Comparison of ENCODE assay signal across 29 mouse cellular contexts in genomic region chr17:7366265-7366664, GRCm38 (mm10). TPM values are rescaled to one million over a fixed set of nuclear protein-coding genes. Genes with fewer than 3 reads are reported as not detected.
DNase-seq lines count a peak whose midpoint lies in the region; ATAC-seq and TF ChIP-seq lines count a peak whose summit lies in the region.
"Not testable (repeated sequence)": the region's sequence is repeated elsewhere in the genome, so short reads cannot be mapped to it uniquely, and the experiment has no call there.
"Had no signal": no experiment of that assay in that cellular context is flagged by ENCODE, and none has a peak within 500 bp of the region (broad histone marks: within the 10 kb centered on the region; RNA-seq: fewer than 3 reads in every experiment).

No protein-coding gene starts in this region.

- not testable (repeated sequence) for H3K36me3 ChIP-seq in forebrain, embryonic 12.5 days (replicated peaks); forebrain, embryonic 15.5 days; hindbrain, embryonic 11.5 days (ENCODE audit: control insufficient read depth, insufficient read depth, low read length); hindbrain, postnatal 0 days (ENCODE audit: insufficient read depth, low read length); midbrain, embryonic 16.5 days (ENCODE audit: control insufficient read depth, insufficient read depth, low read length)

- not testable (repeated sequence) for TF ChIP-seq CTCF in hindbrain, postnatal 0 days (IDR thresholded peaks at IDR 0.05; ENCODE audit: low read depth)

- not testable (repeated sequence) for DNase-seq in hindbrain, embryonic 11.5 days (ENCODE audit: low spot score); hindbrain, postnatal 0 days (ENCODE audit: low spot score)
- DNase-seq in retina, postnatal 1 day = peak; percentile 24

- H3K27me3 ChIP-seq in forebrain, embryonic 12.5 days; forebrain, embryonic 15.5 days; hindbrain, embryonic 11.5 days (ENCODE audit: control insufficient read depth, insufficient read depth, low read length); hindbrain, postnatal 0 days (ENCODE audit: insufficient read depth, low read length); midbrain, embryonic 16.5 days (ENCODE audit: control insufficient read depth, insufficient read depth, low read depth, low read length): not testable (repeated sequence)

- not testable (repeated sequence) for H3K4me3 ChIP-seq in forebrain, embryonic 12.5 days (replicated peaks); forebrain, embryonic 15.5 days; hindbrain, embryonic 11.5 days (ENCODE audit: low read depth, low read length); hindbrain, postnatal 0 days (ENCODE audit: low read length); midbrain, embryonic 16.5 days (ENCODE audit: low read depth, low read length)

- not testable (repeated sequence) for H3K27ac ChIP-seq in forebrain, embryonic 12.5 days; hindbrain, embryonic 11.5 days (ENCODE audit: low read depth, low read length); hindbrain, postnatal 0 days
- peak overlapping the region; percentile 72 for H3K27ac ChIP-seq in forebrain, embryonic 15.5 days (replicated peaks)
- peak overlapping the region; percentile 70 for H3K27ac ChIP-seq in midbrain, embryonic 16.5 days (ENCODE audit: low read length)

- no CpG with 5 or more reads among the region's 1 CpGs for WGBS in forebrain, embryonic 12.5 days
- 11% methylated on average over 1 of the region's 1 CpGs for WGBS in forebrain, embryonic 15.5 days
- no CpG with 5 or more reads among the region's 1 CpGs for WGBS in hindbrain, embryonic 11.5 days
- no CpG with 5 or more reads among the region's 1 CpGs for WGBS in hindbrain, postnatal 0 days
- no CpG with 5 or more reads among the region's 1 CpGs for WGBS in midbrain, embryonic 16.5 days

- not testable (repeated sequence) for H3K9ac ChIP-seq in forebrain, embryonic 12.5 days; forebrain, embryonic 15.5 days (replicated peaks); hindbrain, embryonic 11.5 days (ENCODE audit: low read depth, low read length); hindbrain, postnatal 0 days (replicated peaks; ENCODE audit: low read length); midbrain, embryonic 16.5 days (ENCODE audit: low read depth, low read length)

- not testable (repeated sequence) for H3K9me3 ChIP-seq in forebrain, embryonic 12.5 days; forebrain, embryonic 15.5 days; hindbrain, embryonic 11.5 days (ENCODE audit: control insufficient read depth, low read length); hindbrain, postnatal 0 days (ENCODE audit: low read length); midbrain, embryonic 16.5 days (replicated peaks; ENCODE audit: control insufficient read depth, low read length, poor library complexity, severe bottlenecking)

- H3K4me2 ChIP-seq in forebrain, embryonic 12.5 days; forebrain, embryonic 15.5 days (replicated peaks); hindbrain, embryonic 11.5 days (replicated peaks; ENCODE audit: low read depth, low read length); hindbrain, postnatal 0 days (ENCODE audit: low read depth, low read length); midbrain, embryonic 16.5 days (ENCODE audit: low read length): not testable (repeated sequence)

- not testable (repeated sequence) for H3K4me1 ChIP-seq in forebrain, embryonic 12.5 days; forebrain, embryonic 15.5 days; hindbrain, embryonic 11.5 days (replicated peaks; ENCODE audit: control insufficient read depth, insufficient read depth, low read length); hindbrain, postnatal 0 days (ENCODE audit: insufficient read depth, low read length); midbrain, embryonic 16.5 days (ENCODE audit: control insufficient read depth, insufficient read depth, low read length)

- ATAC-seq in forebrain, embryonic 12.5 days (ENCODE audit: low FRiP score) = 0 out of 2 replicates have a peak, but pooled peaks have one; percentile 23
- ATAC-seq in forebrain, embryonic 15.5 days (replicated peaks) = 0 out of 2 replicates have a peak, but pooled peaks have one; percentile 24
- 0 out of 2 replicates have a peak, but pooled peaks have one; percentile 18 for ATAC-seq in hindbrain, embryonic 11.5 days (ENCODE audit: low FRiP score)
- ATAC-seq in hindbrain, postnatal 0 days = 0 out of 2 replicates have a peak, but pooled peaks have one; percentile 2
- peak; percentile 50; the same call in 1 of the 2 replicates for ATAC-seq in midbrain, embryonic 16.5 days

RNA-seq across cellular contexts. Expression of gene Gm49630, which starts 5.5 kb away (rescaled TPM):
- not detected in 2 replicates for polyA plus RNA-seq in forebrain, embryonic 12.5 days (2016; fragmentation: Nextera tagmentation; extraction: Ambion mirVana)
- not detected in 2 replicates for polyA plus RNA-seq in forebrain, embryonic 15.5 days (2015; fragmentation: Nextera tagmentation; extraction: Ambion mirVana)
- not detected in 2 replicates for polyA plus RNA-seq in hindbrain, embryonic 11.5 days (2014; fragmentation: Nextera tagmentation; extraction: Ambion mirVana)
- not detected in 2 replicates for total RNA-seq in hindbrain, postnatal 0 days (2014; rRNA removed)
- polyA plus RNA-seq in hindbrain, postnatal 0 days (2015; fragmentation: Nextera tagmentation; extraction: Ambion mirVana) = not detected in 2 replicates
- polyA plus RNA-seq in midbrain, embryonic 16.5 days (2015; fragmentation: Nextera tagmentation; extraction: Ambion mirVana) = not detected in 2 replicates
- total RNA-seq: adrenal gland, adult 2 months; adrenal gland, postnatal 14 days; adrenal gland, postnatal 4 days; gastrocnemius, adult 18-20 months; gastrocnemius, postnatal 10 days; gastrocnemius, postnatal 36 days; granulocyte monocyte progenitor cell, adult 5-6 weeks; heart, adult 2 months; heart, postnatal 14 days; heart, postnatal 4 days; MEL had no signal
- polyA plus RNA-seq: C2C12; CD4-positive, CD25-positive, alpha-beta regulatory T cell, adult 4 months; cortical plate, adult 2 months; embryonic facial prominence, embryonic 10.5 days; embryonic facial prominence, embryonic 13.5 days; erythroblast, embryonic 14.5 days; heart, adult 2 months; heart, embryonic 10.5 days; heart, embryonic 13.5 days; heart, embryonic 16.5 days; hindbrain, embryonic 12.5 days; intestine, embryonic 14.5 days; intestine, postnatal 0 days had no signal

RNA-seq across cellular contexts. Expression of gene Ttll2, which starts 13.8 kb away (rescaled TPM):
- not detected in 2 replicates for polyA plus RNA-seq in forebrain, embryonic 12.5 days (2016; fragmentation: Nextera tagmentation; extraction: Ambion mirVana)
- polyA plus RNA-seq in forebrain, embryonic 15.5 days (2015; fragmentation: Nextera tagmentation; extraction: Ambion mirVana) = not detected in 2 replicates
- polyA plus RNA-seq in hindbrain, embryonic 11.5 days (2014; fragmentation: Nextera tagmentation; extraction: Ambion mirVana) = not detected in 2 replicates
- not detected in 2 replicates for total RNA-seq in hindbrain, postnatal 0 days (2014; rRNA removed)
- not detected in 2 replicates for polyA plus RNA-seq in hindbrain, postnatal 0 days (2015; fragmentation: Nextera tagmentation; extraction: Ambion mirVana)
- not detected in 2 replicates for polyA plus RNA-seq in midbrain, embryonic 16.5 days (2015; fragmentation: Nextera tagmentation; extraction: Ambion mirVana)
- total RNA-seq: adrenal gland, adult 2 months; adrenal gland, postnatal 14 days; adrenal gland, postnatal 4 days; gastrocnemius, adult 18-20 months; gastrocnemius, postnatal 10 days; gastrocnemius, postnatal 36 days; granulocyte monocyte progenitor cell, adult 5-6 weeks; heart, adult 2 months; heart, postnatal 14 days; heart, postnatal 4 days; MEL had no signal
- polyA plus RNA-seq: C2C12; CD4-positive, CD25-positive, alpha-beta regulatory T cell, adult 4 months; cortical plate, adult 2 months; embryonic facial prominence, embryonic 10.5 days; embryonic facial prominence, embryonic 13.5 days; erythroblast, embryonic 14.5 days; heart, embryonic 10.5 days; heart, embryonic 13.5 days; heart, embryonic 16.5 days; hindbrain, embryonic 12.5 days; intestine, embryonic 14.5 days; intestine, postnatal 0 days had no signal

RNA-seq across cellular contexts. Expression of gene Unc93a2, which starts 19.0 kb away (rescaled TPM):
- polyA plus RNA-seq in forebrain, embryonic 12.5 days (2016; fragmentation: Nextera tagmentation; extraction: Ambion mirVana) = not detected in 2 replicates
- not detected in 2 replicates for polyA plus RNA-seq in forebrain, embryonic 15.5 days (2015; fragmentation: Nextera tagmentation; extraction: Ambion mirVana)
- not detected in 2 replicates for polyA plus RNA-seq in hindbrain, embryonic 11.5 days (2014; fragmentation: Nextera tagmentation; extraction: Ambion mirVana)
- total RNA-seq in hindbrain, postnatal 0 days (2014; rRNA removed) = 0.18 TPM in 1 of 2 replicates, not detected in the other
- polyA plus RNA-seq in hindbrain, postnatal 0 days (2015; fragmentation: Nextera tagmentation; extraction: Ambion mirVana) = 0.05 TPM in 1 of 2 replicates, not detected in the other
- not detected in 2 replicates for polyA plus RNA-seq in midbrain, embryonic 16.5 days (2015; fragmentation: Nextera tagmentation; extraction: Ambion mirVana)
- total RNA-seq: gastrocnemius, postnatal 10 days; granulocyte monocyte progenitor cell, adult 5-6 weeks; heart, postnatal 4 days; MEL had no signal
- polyA plus RNA-seq: C2C12; CD4-positive, CD25-positive, alpha-beta regulatory T cell, adult 4 months; cortical plate, adult 2 months; embryonic facial prominence, embryonic 10.5 days; embryonic facial prominence, embryonic 13.5 days; erythroblast, embryonic 14.5 days; heart, embryonic 10.5 days; heart, embryonic 13.5 days; heart, embryonic 16.5 days; hindbrain, embryonic 12.5 days; intestine, embryonic 14.5 days had no signal

RNA-seq across cellular contexts. Expression of gene Tcp10a, which starts 41.8 kb away (rescaled TPM):
- not detected in 2 replicates for polyA plus RNA-seq in forebrain, embryonic 12.5 days (2016; fragmentation: Nextera tagmentation; extraction: Ambion mirVana)
- not detected in 2 replicates for polyA plus RNA-seq in forebrain, embryonic 15.5 days (2015; fragmentation: Nextera tagmentation; extraction: Ambion mirVana)
- polyA plus RNA-seq in hindbrain, embryonic 11.5 days (2014; fragmentation: Nextera tagmentation; extraction: Ambion mirVana) = not detected in 2 replicates
- not detected in 2 replicates for total RNA-seq in hindbrain, postnatal 0 days (2014; rRNA removed)
- polyA plus RNA-seq in hindbrain, postnatal 0 days (2015; fragmentation: Nextera tagmentation; extraction: Ambion mirVana) = 0.21 TPM in 1 of 2 replicates, not detected in the other
- not detected in 2 replicates for polyA plus RNA-seq in midbrain, embryonic 16.5 days (2015; fragmentation: Nextera tagmentation; extraction: Ambion mirVana)
- total RNA-seq: adrenal gland, adult 2 months; adrenal gland, postnatal 14 days; gastrocnemius, adult 18-20 months; gastrocnemius, postnatal 10 days; gastrocnemius, postnatal 36 days; granulocyte monocyte progenitor cell, adult 5-6 weeks; heart, adult 2 months; heart, postnatal 14 days; heart, postnatal 4 days; MEL had no signal
- polyA plus RNA-seq: adrenal gland, adult 2 months; C2C12; CD4-positive, CD25-positive, alpha-beta regulatory T cell, adult 4 months; cortical plate, adult 2 months; embryonic facial prominence, embryonic 10.5 days; embryonic facial prominence, embryonic 13.5 days; erythroblast, embryonic 14.5 days; heart, embryonic 16.5 days; hindbrain, embryonic 12.5 days; intestine, embryonic 14.5 days; intestine, postnatal 0 days had no signal
